Mouse (Mus musculus) gastrocnemius, postnatal 14 days (tissue): ENCODE results near the gene Rmnd5a. TPM values are rescaled to one million over a fixed set of nuclear protein-coding genes. Genes with fewer than 3 reads are reported as not detected.

Source experiments
- DNase-seq: peaks from one replicate; pipeline ENCODE4 v3.0.0; 2021; ENCODE audit warnings: mixed read lengths
- intact Hi-C: fragments of 180-260 bp; cut with DNase I; formaldehyde crosslinking; loops from one replicate; pipeline ENCODE4 v1.15.1; 2025; ENCODE audit warnings: low total_unique reads
- total RNA-seq, 2 experiments: library from RNA; stranded (reverse); gene quantifications; 2 replicates each; pipeline ENCODE4 v1.2.3; 2021

Gene Rmnd5a
- total RNA-seq, 2 experiments from 2014 or later, result 58.8 to 64.5 TPM

DNA sequence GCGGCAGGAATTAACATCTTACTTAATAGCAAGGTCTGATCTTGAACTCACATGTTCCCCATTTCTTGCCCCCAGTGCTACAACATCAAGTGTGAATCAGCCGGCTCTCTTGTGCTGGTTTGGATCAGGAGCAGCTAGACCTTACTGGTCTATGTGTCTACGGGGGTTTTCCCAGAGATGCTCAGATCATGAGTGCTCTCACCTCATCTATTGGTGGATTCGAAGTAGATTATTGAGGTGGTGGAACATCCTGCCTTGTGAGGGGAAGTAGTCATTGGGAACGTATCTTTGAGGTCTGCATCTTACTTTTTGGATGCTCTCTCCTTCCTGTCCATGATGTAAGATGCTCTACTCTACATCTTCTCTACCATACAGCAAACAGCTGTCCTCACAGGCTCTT lies 58.8 kb downstream of the Rmnd5a start:
- no peak for DNase-seq
- intact Hi-C loops, result no loop called here

DNA sequence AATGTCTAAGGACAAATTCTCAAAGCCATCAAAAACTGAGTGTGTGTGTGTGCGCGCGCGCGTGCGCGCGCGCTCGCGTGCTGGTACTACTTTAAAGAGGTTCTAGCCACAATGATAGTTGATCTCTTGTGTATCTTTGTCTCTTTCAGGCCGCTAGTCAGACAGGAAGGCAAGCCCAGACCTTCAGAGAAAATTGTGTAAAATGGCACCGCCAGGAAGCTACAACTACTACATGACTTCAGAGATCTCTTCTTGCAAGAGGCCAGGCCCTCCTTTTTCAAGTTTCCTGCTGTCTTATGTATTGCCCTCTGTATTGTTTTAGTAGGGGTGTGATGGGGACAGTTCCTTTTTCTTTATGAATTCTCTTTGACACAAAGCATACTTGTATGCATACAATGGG lies 63.7 kb downstream of the Rmnd5a start:
- no peak for DNase-seq
- intact Hi-C loops, result loop anchor here (10.0 kb wide), 1 partner anchor 62 kb away; no protein-coding TSS in a partner anchor

DNA sequence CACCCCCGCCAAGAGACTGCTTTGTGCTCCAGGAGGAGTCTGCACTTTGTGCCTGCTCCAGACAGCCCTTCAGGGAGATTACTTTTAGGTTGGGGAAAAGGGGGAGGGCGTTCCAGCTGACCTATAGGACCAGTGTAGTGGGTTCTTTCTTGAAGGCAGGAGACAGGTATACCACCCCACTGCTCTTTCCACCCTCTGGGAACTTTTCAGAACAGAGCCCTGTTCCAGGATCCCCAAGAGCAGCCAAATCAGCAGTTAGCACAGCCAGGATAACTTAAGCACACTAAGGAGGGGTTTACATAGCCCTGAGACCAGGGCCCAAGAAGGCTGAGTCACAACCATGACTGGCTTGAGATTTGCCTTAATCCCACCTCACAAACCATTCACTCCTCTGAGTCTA lies 65.5 kb downstream of the Rmnd5a start:
- no peak for DNase-seq
- intact Hi-C loops, result loop anchor here (10.0 kb wide), 1 partner anchor 60 kb away; no protein-coding TSS in a partner anchor

DNA sequence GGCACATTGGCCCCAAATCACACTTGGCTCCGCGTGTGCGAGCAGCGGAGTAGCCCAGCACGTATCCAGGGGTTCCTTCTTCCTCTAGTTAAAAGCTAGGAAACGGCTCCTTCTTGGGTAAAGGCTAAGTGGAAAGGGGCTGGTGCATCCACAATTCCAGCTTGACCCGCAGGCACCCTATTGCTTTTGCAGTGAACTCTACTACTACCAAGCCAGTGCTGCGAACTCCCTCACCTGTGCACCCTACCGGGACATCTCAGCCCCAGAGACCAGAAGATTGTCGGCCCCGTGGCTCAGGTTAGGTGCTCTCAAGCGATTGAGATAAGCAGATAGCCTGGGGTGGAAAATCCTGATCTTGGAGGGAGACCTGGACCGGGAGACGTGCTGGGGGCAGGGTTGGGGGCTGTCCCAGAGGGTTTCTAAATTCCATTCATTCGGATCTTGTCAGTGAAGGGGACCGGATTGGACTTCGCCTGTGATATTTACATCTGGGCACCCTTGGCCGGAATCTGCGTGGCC lies 66.1 kb downstream of the Rmnd5a start:
- DNase-seq, result no peak
- intact Hi-C loops, result loop anchor here (10.0 kb wide), 1 partner anchor 60 kb away; no protein-coding TSS in a partner anchor

DNA sequence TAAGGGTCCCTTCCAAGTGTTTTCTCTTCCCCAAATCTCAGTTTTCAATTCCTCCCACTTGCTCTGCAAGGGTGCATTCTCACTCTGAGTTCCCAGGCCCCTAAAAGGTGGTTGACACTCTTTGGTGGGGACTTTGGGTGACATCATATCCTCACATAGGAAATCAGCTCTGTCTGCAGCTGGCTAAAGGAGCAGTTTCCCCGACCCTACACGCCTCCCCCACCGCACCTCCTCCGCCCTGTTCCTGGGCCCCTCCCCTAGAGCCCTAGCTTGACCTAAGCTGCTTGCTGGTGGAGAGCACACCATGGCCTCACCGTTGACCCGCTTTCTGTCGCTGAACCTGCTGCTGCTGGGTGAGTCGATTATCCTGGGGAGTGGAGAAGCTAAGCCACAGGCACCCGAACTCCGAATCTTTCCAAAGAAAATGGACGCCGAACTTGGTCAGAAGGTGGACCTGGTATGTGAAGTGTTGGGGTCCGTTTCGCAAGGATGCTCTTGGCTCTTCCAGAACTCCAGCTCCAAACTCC lies 67.1 kb downstream of the Rmnd5a start, which contains the start of gene Cd8a:
Gene Cd8a, plus strand, starts transcription at position 179 of the 527 bp plus-strand sequence.
- no peak for DNase-seq

DNA sequence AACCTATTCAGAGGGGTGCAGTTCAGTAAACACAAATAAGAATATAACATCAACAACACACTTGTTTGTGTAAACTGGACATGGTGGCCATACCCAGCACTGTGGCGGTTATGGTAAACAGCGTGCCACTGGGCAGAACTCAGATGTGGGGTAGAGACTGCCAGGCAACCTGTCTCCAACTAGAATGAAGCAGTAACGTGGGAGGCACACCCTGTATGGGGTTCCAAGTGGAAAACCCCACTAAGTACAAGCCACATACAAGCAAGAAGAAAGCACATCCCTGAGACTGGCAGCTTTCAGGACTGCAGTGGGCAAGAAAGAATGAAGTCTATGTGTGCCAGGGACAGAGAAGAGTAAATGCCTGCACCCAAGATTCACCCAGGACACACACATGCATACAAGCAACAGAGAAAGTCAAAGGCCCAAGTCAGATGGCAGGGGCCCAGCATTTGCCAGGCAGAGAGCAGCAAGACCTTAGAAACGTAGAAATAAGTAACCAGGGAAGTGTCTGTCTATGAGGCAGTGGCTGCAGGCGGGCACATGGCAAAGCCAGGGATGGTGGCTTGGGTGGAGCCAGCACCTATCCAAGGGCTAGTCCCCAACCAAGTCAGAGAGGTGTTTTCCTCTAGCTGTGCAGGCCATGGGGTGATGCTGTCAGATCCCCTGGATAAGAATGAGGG lies 68.3 kb downstream of the Rmnd5a start:
- intact Hi-C loops, result loop anchor here (10.0 kb wide), 1 partner anchor 57 kb away; no protein-coding TSS in a partner anchor
- DNase-seq, result no peak

More for the DNA sequence above, 67.1 kb downstream of the Rmnd5a start, which contains the start of gene Cd8a:
- intact Hi-C loops, result loop anchor here (10.0 kb wide), 1 partner anchor 59 kb away; no protein-coding TSS in a partner anchor

DNA sequence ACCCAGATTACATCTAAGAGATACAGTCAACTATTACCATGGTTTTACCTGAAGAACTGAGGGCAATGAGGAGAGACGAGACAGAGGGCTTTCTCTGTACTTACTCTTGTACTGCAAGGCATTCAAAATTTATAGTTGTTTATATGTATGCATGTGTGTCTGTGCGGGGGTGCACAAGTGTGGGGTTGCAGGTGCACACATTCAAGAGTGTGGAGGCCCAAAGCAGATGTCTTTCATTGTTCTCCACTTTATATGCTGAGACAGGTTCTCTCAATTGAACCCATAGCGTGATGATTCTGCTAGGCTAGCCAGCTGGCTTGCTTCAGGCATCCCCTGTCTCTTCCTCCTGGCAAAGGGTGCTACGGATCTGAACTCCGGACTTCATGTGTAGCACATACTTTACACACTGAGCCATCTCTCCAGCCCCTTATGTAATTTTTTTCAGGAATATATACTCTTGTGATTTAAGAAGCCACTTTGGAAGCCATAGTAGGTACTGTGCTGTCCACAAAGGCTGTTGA lies 69.3 kb downstream of the Rmnd5a start:
- no peak for DNase-seq
- intact Hi-C loops, result loop anchor here (10.0 kb wide), 1 partner anchor 56 kb away; no protein-coding TSS in a partner anchor

DNA sequence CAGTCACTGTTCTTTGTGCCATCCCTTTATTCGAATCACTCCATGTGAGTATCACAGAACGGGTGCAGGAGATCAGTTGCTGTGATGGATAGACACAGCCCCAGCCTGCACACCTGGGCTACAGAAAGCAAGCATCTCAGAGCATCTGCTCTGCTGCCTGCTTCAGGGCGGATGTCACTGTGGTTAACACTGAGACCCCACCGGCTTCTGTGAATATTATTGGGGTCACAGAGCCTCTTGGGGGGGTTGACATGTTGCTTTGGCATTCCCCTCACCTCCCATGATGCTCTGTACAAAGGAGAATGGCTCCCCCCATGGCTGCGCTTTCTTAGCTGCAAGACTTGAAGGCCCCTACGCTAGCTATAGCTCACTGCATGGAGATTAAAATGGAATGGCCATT lies 71.0 kb downstream of the Rmnd5a start:
- no peak for DNase-seq
- intact Hi-C loops, result no loop called here

DNA sequence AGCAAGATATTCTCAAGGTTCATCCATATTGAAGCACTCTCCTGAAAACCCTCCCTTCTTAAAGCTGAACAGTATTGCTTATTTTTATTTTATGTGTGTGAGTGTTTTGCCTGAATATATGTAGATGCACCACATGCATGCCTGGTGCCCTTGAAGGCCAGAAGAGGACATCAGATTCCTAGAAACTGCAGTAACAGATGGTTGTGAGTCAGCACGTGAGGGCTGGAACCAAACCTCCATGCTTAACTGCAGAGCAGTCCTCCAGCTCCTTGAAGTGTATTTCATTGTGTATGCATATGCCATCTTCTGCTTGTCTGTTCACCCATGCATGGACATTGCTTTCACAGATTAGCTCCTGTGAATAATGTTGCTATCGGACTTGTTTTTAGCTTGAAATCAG lies 76.4 kb downstream of the Rmnd5a start:
- intact Hi-C loops, result no loop called here

DNA sequence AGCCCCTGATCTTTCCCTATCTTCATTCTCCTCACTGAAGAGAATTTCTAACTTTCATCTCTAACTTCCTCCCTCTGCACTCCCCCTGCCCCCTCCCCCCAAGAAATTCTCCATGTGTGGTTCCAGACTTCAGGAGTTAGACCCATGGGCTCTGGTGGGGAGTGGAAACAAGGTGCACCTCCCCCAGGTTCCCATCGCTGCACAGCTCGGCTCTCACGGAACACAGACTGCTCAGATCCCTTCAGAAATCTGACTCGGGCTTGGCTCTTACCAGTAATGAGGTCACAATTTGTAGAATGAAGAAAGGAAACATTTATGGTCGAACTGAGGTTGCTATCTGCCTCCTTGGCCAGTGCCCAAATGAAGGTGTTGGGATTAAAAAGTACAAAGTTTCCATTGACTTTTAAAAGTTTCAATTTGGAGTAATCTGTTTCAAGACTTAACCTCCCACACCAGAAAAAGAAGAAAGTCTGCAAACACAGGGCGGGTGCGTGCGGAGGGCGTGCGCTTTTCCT lies 79.2 kb downstream of the Rmnd5a start:
- intact Hi-C loops, result no loop called here
- no peak for DNase-seq

More for the DNA sequence above, 76.4 kb downstream of the Rmnd5a start:
- no peak for DNase-seq

DNA sequence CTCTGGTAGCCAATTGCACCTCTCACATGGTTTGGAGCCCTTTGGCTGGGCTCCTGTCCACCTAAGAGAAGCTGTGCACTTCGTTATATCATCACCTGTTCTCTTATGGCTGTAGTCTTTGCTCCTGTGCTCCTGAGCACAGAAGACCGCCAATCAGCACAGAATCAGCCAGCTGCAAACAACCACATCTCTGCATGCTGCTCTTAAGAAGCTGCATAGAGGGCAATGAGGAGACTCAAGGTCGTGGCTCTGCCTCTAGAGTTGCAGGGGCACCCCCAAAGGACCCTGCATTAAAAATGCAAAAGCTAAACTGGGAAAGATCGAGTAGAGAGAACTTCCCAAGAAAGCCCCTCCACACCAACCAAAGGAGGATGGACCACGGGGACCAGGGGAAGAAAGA lies 79.7 kb downstream of the Rmnd5a start:
- intact Hi-C loops, result no loop called here
- DNase-seq, result no peak

DNA sequence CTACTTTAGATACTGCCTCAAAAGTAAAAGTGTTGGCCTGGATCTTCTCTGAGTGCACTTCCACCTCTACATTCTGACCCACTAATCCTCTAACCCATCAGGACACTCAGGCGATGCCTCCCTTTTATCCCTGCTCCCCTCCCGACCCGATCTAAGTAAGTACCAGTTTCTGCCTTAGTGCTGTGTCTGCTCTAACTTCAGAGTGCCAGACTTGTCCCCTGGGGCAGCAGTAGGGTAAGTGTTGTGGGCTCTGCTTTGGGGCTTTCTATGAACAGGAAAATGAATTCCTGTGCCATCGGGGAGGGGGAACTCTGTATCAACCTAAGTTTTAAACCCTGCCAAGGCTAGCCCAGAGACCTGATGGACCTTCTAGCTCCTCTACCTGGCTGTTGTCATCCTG lies 80.2 kb downstream of the Rmnd5a start:
- intact Hi-C loops, result no loop called here

DNA sequence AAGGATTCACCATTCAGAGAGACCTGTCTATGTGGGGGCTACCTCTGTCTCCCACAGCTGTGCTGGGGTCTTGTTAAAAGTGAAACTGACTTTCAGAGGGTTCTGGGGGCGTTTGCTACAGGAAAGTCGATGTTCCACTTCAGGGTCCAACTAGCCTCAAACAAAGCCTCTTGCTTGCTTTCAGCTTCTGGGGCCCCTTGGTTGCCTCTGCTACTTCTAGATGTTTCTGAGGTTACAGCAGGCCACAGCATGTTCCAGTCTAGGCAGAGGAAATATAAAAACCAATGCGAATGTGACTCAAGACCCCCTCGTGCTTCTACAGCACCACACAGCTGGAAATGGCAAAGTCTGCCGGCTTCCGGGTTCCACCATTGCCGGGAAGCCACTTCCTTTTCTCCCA lies 82.9 kb downstream of the Rmnd5a start:
- no peak for DNase-seq
- intact Hi-C loops, result no loop called here

More for the DNA sequence above, 80.2 kb downstream of the Rmnd5a start:
- no peak for DNase-seq

DNA sequence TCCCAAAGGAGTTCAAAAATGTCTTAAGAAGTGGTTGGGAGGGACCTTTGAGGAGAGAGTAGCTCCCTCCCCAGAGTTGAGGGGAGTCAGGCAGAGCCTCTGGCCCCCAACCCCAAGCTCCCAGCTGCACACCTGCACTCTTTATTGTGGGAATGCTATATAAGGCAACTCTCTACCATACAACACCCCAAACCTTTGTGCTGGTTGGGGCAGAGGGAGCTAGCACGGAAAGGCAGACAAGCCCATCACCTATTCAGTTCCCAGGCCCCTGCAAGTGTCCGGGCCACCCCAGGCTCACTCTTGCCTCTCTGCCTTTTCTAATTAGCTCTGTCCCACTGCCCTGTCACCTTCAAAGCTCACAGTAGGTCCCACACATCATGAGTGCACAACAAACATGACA lies 86.7 kb downstream of the Rmnd5a start:
- intact Hi-C loops, result no loop called here

DNA sequence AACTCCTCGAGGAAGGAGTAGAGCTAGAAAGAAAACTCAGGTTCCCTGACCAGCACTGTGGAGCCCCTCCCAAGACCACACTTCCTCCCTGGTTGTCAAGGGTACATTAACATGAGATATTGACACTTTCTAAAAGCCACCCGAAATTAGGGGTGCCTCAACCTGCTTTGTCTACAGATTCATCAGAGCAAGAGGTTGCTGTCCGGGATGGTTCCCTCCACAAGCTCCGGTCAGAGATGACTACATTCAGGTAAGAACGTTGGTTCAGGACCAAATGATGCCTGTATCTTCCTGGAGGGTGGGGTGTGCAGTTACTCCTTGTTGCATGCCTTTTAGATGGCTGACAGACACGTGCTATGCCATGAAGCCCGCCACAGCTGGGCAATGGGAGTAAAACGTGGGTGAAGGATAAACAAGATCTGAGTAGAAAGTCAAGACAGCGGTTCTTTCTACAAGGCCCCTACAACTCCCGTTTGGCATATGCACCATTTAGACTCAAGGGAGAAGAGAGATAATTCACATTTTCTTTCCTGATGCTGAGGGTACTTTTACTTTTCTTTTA lies 87.5 kb downstream of the Rmnd5a start:
- intact Hi-C loops, result no loop called here

More for the DNA sequence above, 86.7 kb downstream of the Rmnd5a start:
- DNase-seq, result no peak

DNA sequence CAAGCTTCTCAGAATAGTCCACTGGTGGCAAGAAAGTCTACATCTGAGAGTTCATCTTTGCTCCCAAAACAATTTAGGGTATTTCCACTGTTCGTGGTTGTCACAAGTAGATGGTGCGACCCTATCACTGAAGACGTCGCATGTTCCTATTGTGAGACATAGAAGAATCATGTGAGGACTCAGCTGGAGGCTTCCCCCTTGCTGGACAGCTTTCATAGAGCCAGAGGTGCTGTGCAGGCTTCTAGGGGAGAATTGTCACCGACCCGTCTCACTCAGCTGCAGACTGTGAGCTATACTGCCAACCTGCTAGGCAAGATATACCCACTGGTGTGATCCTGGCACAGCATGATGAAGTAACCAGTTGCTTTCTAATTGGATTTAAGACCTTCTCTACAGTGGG lies 88.2 kb downstream of the Rmnd5a start:
- intact Hi-C loops, result no loop called here
- DNase-seq, result no peak

More for the DNA sequence above, 87.5 kb downstream of the Rmnd5a start:
- DNase-seq, result no peak

DNA sequence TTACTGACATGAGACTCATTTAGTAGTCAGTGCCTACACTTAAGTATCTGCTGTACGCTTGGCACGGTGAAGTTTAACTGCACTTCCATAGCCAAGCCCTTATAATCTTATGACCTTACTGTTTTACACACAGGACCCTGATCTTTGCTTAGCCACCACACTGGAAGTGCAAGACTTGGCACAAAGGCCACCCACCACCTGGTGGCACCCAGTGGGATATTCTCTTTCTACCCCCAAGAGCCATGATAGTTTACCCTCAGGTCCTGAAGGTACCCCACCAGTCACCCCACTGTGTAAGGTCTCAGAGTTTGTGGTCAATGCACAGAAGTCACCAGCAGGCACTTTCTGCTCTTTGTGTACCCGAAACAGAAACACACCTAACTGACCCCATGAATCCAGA lies 89.2 kb downstream of the Rmnd5a start:
- DNase-seq, result no peak
- intact Hi-C loops, result no loop called here

DNA sequence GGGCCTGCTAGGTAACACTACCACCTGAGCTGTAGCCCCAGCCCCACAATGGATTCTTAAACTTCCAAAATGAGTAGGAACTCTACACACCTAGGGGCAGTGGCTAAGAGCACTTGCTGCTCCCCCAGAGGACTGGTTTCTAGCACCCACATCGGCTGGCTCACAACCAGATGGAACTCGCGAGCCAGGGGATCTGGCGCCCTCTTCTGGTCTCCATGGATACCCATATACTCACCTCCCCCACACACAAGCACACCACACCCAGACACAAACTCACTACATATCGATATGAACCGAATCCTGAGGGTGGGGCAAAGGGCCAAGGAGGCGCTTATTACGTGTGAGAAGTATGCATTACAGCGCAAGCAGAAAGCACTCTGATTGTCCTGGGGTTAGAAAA lies 92.4 kb downstream of the Rmnd5a start:
- DNase-seq, result no peak
- intact Hi-C loops, result no loop called here

DNA sequence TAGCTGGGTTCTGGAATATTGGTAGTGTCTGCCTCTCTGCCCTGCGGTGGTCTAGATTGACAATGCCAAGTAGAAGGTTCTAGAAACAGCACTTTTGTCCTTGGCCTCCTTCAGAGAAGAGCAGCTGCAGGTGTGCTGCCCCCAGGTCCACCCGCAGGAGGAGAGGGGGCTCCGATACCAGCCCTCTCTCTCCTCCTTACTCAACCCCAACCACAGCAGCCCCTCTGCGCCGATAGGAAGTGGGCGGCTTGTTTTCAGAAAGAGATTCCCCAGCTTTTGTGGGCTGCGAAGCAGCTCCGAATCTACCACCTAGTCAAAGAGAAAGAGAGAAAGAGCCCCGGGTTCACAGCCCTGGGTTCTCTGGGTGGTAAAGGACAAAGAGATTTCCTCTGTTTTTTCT lies 99.3 kb downstream of the Rmnd5a start:
- DNase-seq, result no peak

DNA sequence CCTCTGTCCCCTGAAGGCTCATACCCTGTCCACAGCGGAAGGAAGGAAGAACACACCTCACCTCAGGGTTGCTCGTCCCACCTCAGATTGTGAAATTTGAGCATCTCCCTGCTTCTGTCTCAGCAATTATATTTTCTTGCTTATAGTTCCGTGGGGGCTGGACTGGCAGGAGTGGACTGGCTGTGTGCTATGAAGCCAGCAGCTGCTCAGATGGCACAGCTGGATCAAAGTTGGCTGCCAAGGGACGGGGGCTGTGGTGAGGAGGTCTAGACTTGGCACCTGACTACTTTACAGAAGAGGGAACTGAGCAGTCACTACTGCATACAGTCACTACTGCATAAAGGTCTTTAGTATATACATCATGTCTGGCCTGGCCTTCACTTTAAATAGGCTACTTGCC lies 101.1 kb downstream of the Rmnd5a start:
- intact Hi-C loops, result no loop called here
- no peak for DNase-seq

More for the DNA sequence above, 99.3 kb downstream of the Rmnd5a start:
- intact Hi-C loops, result no loop called here
